Mouse (Mus musculus) forebrain, embryonic 13.5 days (tissue): ENCODE data around the gene Stat1. TPM values are rescaled to one million over a fixed set of nuclear protein-coding genes. Genes with fewer than 3 reads are reported as not detected.

ENCODE experiments used
- ATAC-seq: fragments of 200-750 bp; cut with Nextera tagmentation; 2 replicates; pipeline ENCODE4 v1.8.0; 2017
- H3K27ac ChIP-seq: fragments of 300-500 bp; sonication (generic); 2 replicates; pipeline ENCODE4 v1.5.1; 2015; ENCODE audit warnings: inconsistent platforms, mild to moderate bottlenecking, moderate library complexity
- H3K27me3 ChIP-seq: fragments of 300-500 bp; sonication (generic); 2 replicates; pipeline ENCODE4 v1.6.1; 2015; ENCODE audit warnings: mild to moderate bottlenecking, inconsistent platforms
- H3K36me3 ChIP-seq: fragments of 300-500 bp; sonication (generic); 2 replicates; pipeline ENCODE4 v1.6.1; 2015; ENCODE audit warnings: mild to moderate bottlenecking, inconsistent platforms; ENCODE audit not compliant: poor library complexity, severe bottlenecking
- H3K4me1 ChIP-seq: fragments of 300-500 bp; sonication (generic); 2 replicates; pipeline ENCODE4 v1.6.1; 2015; ENCODE audit warnings: inconsistent platforms
- H3K4me2 ChIP-seq: fragments of 300-500 bp; sonication (generic); 2 replicates; pipeline ENCODE4 v1.6.1; 2015; ENCODE audit warnings: inconsistent platforms, mild to moderate bottlenecking, moderate library complexity
- H3K4me3 ChIP-seq: fragments of 300-500 bp; sonication (generic); 2 replicates; pipeline ENCODE4 v1.5.1; 2015; ENCODE audit warnings: mild to moderate bottlenecking, inconsistent platforms
- H3K9ac ChIP-seq: fragments of 300-500 bp; sonication (generic); 2 replicates; pipeline ENCODE4 v1.6.1; 2015; ENCODE audit warnings: mild to moderate bottlenecking, inconsistent platforms
- H3K9me3 ChIP-seq: fragments of 300-500 bp; sonication (generic); replicated peaks from 2 replicates; pipeline ENCODE4 v1.6.1; 2016; ENCODE audit warnings: inconsistent platforms
- WGBS: fragments of 180-500 bp; shearing (Covaris S2); methylation state at CpG from one replicate; pipeline ENCODE4 v1.1.7; 2015; 5-methylcytosine and 5-hydroxymethylcytosine counted together
- polyA plus RNA-seq: library from polyadenylated mRNA; unstranded; fragments of >200 nt; fragmentation: Nextera tagmentation; extraction: Ambion mirVana; gene quantifications from 2 replicates; pipeline ENCODE4 v1.2.1, GENCODE M21; 2015

The Stat1 gene
- polyA plus RNA-seq, 1 experiment from 2014 or later: 14.0 TPM

DNA sequence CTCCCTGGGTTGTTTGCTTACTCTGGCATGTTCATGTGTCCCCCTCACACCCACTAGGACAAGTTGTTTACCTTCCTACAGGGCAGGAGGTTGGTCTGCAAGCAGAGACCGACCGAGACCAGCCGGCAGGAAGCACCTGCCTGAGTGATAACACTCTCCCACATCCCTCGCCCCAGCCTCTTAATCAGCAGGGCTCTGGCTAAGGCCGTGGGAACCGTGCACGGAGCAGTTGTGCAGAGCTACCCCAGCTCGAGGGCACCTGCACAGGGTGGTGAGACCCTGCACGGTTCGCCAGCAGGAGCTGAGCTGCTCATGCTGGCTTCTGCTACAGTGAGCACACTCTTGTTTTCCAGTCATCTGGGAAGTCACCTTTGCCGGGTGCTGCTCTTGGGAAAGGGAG lies 31.4 kb downstream of the Stat1 start:
- Histone ChIP-seq H3K27me3 (no peaks in the 10 kb centered on the region), H3K27ac (no peak overlapping the region; the same call in 1 of the 2 replicates), H3K4me1 (no peaks in the 10 kb centered on the region; the same call in 1 of the 2 replicates), H3K9me3 (no peaks in the 10 kb centered on the region), H3K36me3 (peaks cover 6% of the 10 kb centered on the region; the same call in 1 of the 2 replicates), H3K4me3 (no peak overlapping the region), H3K9ac (no peak overlapping the region), H3K4me2 (no peak overlapping the region)
- ATAC-seq: no peak
- 60% methylated on average over 11 of the region's 11 CpGs for WGBS

DNA sequence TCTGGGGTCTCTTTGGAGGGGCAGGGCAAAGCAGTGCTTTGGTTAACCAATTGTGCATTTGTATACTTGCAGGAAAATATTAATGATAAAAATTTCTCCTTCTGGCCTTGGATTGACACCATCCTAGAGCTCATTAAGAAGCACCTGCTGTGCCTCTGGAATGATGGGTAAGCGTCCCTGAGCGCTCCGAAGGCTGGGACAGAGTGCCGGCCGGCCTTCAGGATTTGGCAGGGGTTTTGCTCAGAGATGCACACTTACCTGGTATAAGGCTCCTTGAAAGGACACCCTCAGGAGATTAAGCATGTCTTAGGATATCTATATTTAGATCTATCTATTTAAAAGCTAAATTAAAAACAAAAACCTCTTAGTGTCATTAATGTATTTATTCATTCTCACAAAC lies 31.9 kb downstream of the Stat1 start:
- no peaks in the 10 kb centered on the region; the same call in 1 of the 2 replicates for H3K4me1 ChIP-seq
- H3K4me2 ChIP-seq: no peak overlapping the region
- peaks cover 7% of the 10 kb centered on the region; the same call in 1 of the 2 replicates for H3K36me3 ChIP-seq
- no peaks in the 10 kb centered on the region for H3K27me3 ChIP-seq
- H3K9ac ChIP-seq: no peak overlapping the region
- no peak overlapping the region for H3K4me3 ChIP-seq
- H3K9me3 ChIP-seq: no peaks in the 10 kb centered on the region
- no peak for ATAC-seq
- 93% methylated on average over 5 of the region's 5 CpGs for WGBS
- H3K27ac ChIP-seq: no peak overlapping the region

GRCm38 (mm10) chr1:52152369-52152768 lies 33.1 kb downstream of the Stat1 start:
- peaks cover 12% of the 10 kb centered on the region; the same call in 1 of the 2 replicates for H3K36me3 ChIP-seq
- 74% methylated on average over 13 of the region's 13 CpGs for WGBS
- H3K4me3 ChIP-seq: no peak overlapping the region

DNA sequence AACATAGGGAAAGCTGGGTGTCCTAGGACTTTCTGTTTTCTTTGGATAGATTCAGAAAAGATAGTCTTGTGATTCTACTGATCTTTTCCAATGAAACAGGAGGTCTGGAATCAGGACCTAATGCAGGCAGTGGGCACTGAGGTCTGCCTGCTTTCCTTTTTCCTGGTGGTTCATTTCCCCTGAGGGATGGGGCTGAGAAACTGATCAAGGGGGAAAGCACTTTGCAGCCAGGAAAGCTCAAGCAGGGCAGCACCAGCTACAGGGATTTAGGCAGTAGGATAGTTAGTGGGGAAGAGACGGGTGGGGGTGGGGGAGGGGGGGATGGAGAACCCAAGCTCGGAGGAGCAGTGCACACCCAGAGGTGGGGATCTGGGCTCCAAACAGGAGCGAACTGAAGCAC lies 33.7 kb downstream of the Stat1 start:
- Histone ChIP-seq H3K9me3 (no peaks in the 10 kb centered on the region), H3K4me1 (no peaks in the 10 kb centered on the region; the same call in 1 of the 2 replicates), H3K27ac (no peak overlapping the region), H3K27me3 (no peaks in the 10 kb centered on the region), H3K4me3 (no peak overlapping the region), H3K9ac (no peak overlapping the region), H3K36me3 (peaks cover 12% of the 10 kb centered on the region; the same call in 1 of the 2 replicates), H3K4me2 (no peak overlapping the region)
- WGBS: 34% methylated on average over 3 of the region's 3 CpGs
- ATAC-seq: no peak

More at GRCm38 (mm10) chr1:52152369-52152768, 33.1 kb downstream of the Stat1 start:
- H3K9ac ChIP-seq: no peak overlapping the region
- no peak for ATAC-seq
- H3K27ac ChIP-seq: no peak overlapping the region
- no peaks in the 10 kb centered on the region; the same call in 1 of the 2 replicates for H3K4me1 ChIP-seq
- H3K27me3 ChIP-seq: no peaks in the 10 kb centered on the region
- no peaks in the 10 kb centered on the region for H3K9me3 ChIP-seq
- H3K4me2 ChIP-seq: no peak overlapping the region

DNA sequence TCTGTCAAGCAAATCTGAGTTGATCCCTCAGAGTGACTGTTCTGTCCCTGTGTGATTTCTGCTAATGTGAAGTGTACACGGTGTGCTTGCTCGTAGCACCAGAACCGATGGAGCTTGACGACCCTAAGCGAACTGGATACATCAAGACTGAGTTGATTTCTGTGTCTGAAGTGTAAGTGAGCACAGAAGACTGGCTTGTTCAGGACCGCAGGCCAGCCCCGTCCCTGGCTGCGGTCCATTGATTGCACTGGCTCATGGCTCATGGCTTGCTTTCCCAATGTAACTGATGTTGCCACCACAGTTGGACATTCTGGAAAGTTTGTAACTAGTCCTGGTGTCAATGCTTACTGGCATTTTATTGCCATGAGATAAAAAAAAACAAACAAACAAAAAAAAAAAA lies 35.6 kb downstream of the Stat1 start:
- Histone ChIP-seq H3K4me3 (no peak overlapping the region), H3K9ac (no peak overlapping the region), H3K27me3 (no peaks in the 10 kb centered on the region), H3K4me2 (no peak overlapping the region), H3K9me3 (no peaks in the 10 kb centered on the region), H3K4me1 (no peaks in the 10 kb centered on the region; the same call in 1 of the 2 replicates), H3K36me3 (peaks cover 12% of the 10 kb centered on the region; the same call in 1 of the 2 replicates), H3K27ac (no peak overlapping the region)
- no peak for ATAC-seq
- 96% methylated on average over 8 of the region's 8 CpGs for WGBS

- Histone ChIP-seq H3K4me1 (no peaks in the 10 kb centered on the region), H3K27me3 (no peaks in the 10 kb centered on the region), H3K36me3 (peaks cover 12% of the 10 kb centered on the region; the same call in 1 of the 2 replicates), H3K4me3 (no peak overlapping the region), H3K9ac (no peak overlapping the region), H3K4me2 (no peak overlapping the region), H3K9me3 (no peaks in the 10 kb centered on the region), H3K27ac (no peak overlapping the region)
- no peak for ATAC-seq
- WGBS: 91% methylated on average over 10 of the region's 10 CpGs
These were observed 37.1 kb downstream of the Stat1 start for GRCm38 (mm10) chr1:52156351-52156750.

- no peak overlapping the region for H3K4me3 ChIP-seq
- H3K9me3 ChIP-seq: no peaks in the 10 kb centered on the region
- no peak overlapping the region for H3K27ac ChIP-seq
- no peaks in the 10 kb centered on the region for H3K27me3 ChIP-seq
- H3K4me2 ChIP-seq: no peak overlapping the region
- no peak for ATAC-seq
- no peak overlapping the region for H3K9ac ChIP-seq
- WGBS: 93% methylated on average over 2 of the region's 2 CpGs
- no peaks in the 10 kb centered on the region for H3K4me1 ChIP-seq
- H3K36me3 ChIP-seq: peaks cover 12% of the 10 kb centered on the region; the same call in 1 of the 2 replicates
These were observed 38.8 kb downstream of the Stat1 start for GRCm38 (mm10) chr1:52158040-52158439.

- 85% methylated on average over 17 of the region's 17 CpGs for WGBS
- no peaks in the 10 kb centered on the region for H3K4me1 ChIP-seq
- no peak overlapping the region for H3K27ac ChIP-seq
- no peaks in the 10 kb centered on the region for H3K9me3 ChIP-seq
- no peaks in the 10 kb centered on the region for H3K27me3 ChIP-seq
- H3K4me2 ChIP-seq: no peak overlapping the region
- no peak for ATAC-seq
- peaks cover 11% of the 10 kb centered on the region; the same call in 1 of the 2 replicates for H3K36me3 ChIP-seq
- no peak overlapping the region for H3K4me3 ChIP-seq
- no peak overlapping the region for H3K9ac ChIP-seq
These were observed 39.5 kb downstream of the Stat1 start for GRCm38 (mm10) chr1:52158490-52159381.

- Histone ChIP-seq H3K9ac (no peak overlapping the region), H3K4me2 (no peak overlapping the region), H3K4me1 (no peaks in the 10 kb centered on the region)
These were observed 41.9 kb downstream of the Stat1 start for GRCm38 (mm10) chr1:52161151-52161550.

DNA sequence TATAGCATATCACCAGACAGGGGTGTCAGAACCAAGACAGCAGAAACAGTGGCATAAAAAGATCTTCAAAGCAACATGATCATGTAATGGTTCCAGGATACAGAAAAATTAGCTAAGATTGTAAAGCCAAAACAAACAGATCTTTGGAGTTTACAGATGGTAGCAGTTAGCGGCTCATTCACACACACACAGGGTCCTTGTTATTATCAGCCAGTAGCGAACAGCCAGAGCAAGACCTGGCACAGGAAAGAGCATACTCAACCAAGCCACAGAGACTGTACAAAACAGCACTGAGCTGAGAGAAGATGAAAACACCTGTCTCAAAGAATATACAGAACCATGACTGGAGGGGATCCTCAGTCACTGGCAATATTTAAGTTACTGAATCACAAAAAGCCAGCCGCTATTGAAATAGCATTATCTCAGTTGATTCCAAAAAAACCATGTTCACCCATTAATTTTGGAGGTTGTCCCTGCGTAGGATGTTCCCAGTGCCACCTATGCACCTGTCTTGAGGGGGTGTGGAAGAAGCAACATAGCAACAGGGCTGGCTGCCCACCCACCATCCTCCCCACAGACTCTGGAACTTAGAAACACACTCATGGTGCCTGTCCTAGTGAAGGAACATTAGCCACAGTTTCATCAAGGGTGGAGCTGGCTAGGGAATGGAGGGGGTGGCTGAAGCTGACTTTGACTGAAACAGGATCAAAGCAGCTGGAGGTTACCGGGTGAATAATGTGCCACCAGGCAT lies 44.6 kb downstream of the Stat1 start:
- Histone ChIP-seq H3K4me2 (no peak overlapping the region), H3K4me3 (no peak overlapping the region), H3K27ac (no peak overlapping the region), H3K9ac (no peak overlapping the region), H3K9me3 (no peaks in the 10 kb centered on the region), H3K36me3 (0 out of 2 replicates have a peak, but pooled peaks cover 3% of the 10 kb centered on the region), H3K4me1 (no peaks in the 10 kb centered on the region), H3K27me3 (no peaks in the 10 kb centered on the region)
- no peak for ATAC-seq
- 95% methylated on average over 5 of the region's 5 CpGs for WGBS

More at GRCm38 (mm10) chr1:52161151-52161550, 41.9 kb downstream of the Stat1 start:
- Histone ChIP-seq H3K27me3 (no peaks in the 10 kb centered on the region), H3K4me3 (no peak overlapping the region), H3K9me3 (no peaks in the 10 kb centered on the region), H3K27ac (no peak overlapping the region), H3K36me3 (0 out of 2 replicates have a peak, but pooled peaks cover 8% of the 10 kb centered on the region)
- WGBS: 93% methylated on average over 8 of the region's 8 CpGs
- no peak for ATAC-seq

DNA sequence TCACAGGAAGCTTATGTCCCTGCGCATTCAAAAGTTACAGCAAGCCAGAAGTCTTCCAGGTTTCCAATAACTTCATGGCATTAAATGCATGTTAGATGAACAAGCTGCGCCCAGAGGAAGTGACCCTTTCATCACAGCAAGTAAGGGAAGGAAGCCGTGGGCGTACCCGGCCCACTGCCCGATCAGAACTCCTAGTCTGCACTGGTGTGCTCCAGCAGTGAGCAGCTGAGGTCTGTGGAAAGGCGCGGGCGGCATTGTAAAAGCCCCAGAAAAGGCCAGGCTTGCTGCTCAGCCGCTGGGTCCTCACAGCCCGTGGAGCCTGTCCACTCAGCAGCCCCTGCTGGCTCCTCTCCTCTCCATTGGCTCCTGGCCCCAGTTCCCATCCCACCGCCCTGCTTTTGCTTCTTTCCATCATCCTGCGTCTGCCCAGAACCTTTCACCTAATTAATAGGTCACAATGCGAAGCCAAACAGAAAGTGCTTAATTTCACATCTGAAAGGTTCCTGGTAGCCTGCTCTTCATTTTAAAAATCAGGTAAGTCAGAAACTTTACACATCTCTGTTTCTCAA lies 47.5 kb downstream of the Stat1 start:
- Histone ChIP-seq H3K9ac (no peak overlapping the region), H3K9me3 (no peaks in the 10 kb centered on the region), H3K4me3 (no peak overlapping the region), H3K4me1 (no peaks in the 10 kb centered on the region), H3K36me3 (0 out of 2 replicates have a peak, but pooled peaks cover 3% of the 10 kb centered on the region), H3K27me3 (no peaks in the 10 kb centered on the region), H3K27ac (no peak overlapping the region), H3K4me2 (no peak overlapping the region)
- 76% methylated on average over 13 of the region's 14 CpGs for WGBS
- no peak for ATAC-seq
